Mouse (Mus musculus) WW6 (cell line): ENCODE data around the gene Rgs3.

Experiments used
- DNase-seq: peaks from one replicate; pipeline ENCODE4 v3.0.0-alpha.2; 2013; ENCODE audit warnings: low read depth, low spot score

Rgs3 gene

GRCm38 (mm10) chr4:62627331-62627730, 67.7 kb downstream of the Rgs3 start:
- no peak for DNase-seq

DNA sequence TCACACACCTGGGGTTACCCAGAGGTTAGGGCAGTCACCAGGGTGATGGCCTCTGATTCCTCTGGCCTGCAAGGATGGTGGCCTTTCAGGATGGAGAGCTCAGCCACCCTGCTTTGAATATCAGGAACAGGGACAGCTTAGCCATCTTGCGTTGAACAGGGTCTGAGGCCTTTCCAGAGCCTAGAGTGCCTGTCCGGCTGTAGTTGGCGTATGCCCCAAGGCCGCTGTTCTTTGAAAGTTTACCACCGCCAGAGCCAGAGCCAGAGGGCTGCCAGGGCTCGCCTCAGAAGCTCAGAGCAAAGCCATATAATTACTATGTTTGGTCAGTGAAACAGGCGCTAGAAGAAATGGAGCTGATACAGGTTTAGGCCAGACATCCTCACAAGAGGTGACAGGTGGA, 68.9 kb downstream of the Rgs3 start:
- no peak for DNase-seq

DNA sequence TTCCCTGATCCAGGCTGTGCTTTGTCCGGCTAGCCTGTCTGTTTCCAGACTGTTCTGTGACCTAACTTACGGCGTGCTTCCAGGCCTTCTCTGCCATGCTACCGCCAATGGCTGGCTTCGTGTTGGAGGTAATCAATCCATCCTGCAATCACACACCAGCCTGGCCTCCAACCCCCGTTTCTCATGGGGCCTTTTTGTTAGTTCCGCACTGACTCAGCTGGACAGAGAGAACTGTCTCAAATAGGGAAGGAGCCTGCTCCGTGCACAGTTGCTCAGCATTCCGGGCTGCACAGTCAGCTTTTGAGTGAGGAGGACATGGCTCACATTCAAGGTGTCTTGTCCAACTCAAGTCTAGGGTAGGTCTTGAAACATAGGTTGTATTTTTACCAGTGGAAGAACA, 69.8 kb downstream of the Rgs3 start:
- DNase-seq: no peak

DNA sequence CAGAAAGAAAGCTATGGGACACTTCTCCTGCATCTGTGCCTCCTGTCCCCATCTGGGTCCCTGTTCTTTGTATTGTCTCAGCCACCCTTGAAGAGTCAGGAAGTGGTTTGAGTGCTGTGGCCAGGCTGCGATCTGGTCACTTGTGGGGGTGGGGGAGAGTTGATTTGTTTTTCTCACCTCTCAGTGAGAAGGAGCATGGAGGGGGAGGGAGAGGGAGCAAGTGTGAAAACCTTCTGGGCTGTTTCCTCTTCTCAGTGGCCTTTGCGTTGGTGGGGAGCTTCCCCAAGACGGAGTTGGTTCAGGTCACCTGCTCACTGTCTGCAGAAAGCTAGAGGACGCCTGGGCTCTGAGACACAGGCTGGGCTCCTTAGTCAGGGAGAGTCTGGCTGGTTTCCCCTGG, 70.3 kb downstream of the Rgs3 start:
- DNase-seq: no peak

DNA sequence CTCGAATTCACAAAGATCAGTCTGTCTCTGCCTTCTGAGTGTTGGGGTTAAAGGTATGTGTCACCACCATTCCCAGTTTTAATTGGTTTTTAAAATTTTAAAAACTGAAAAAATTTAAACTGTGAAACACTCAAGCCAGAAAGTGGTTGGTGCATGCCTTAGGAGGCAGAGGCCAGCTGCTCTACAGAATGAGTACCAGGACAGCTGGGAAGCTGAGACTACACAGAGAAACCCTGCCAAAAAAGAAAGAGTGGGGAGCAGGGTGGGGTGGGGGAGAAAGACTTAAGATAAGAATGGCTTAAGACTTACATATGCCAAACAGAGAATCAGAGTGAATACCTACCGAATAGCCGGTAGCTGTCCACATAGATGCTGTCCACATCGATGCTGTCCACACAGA, 73.6 kb downstream of the Rgs3 start:
- no peak for DNase-seq

DNA sequence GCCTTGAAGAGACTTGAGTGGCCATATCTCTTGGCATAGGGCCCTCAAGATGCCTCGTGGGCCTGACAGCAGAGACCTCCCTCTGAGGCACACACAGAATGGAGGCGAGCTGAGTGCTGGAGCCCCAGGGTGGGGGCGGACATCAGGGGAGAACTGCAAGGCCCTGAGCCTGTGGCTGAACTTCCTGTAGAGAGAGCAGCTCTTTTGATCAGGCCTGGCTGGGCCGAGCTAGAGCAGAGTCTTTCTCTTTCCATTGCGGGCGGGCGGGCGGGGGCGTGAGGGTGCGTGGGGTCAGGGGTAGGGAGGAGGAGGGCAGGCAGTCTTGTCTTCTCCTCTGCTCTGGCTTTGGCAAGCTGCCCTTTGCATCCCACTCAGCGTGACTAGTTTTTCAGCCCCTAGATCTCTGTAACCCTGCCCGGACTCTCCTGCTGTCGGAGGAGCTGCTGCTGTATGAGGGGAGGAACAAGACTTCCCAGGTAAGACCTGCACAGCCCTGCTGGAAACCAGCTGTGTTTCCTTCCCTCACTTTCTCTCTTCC, 74.5 kb downstream of the Rgs3 start:
- no peak for DNase-seq

GRCm38 (mm10) chr4:62634840-62635239, 75.2 kb downstream of the Rgs3 start:
- DNase-seq: no peak

GRCm38 (mm10) chr4:62636047-62636446, 76.4 kb downstream of the Rgs3 start:
- DNase-seq: no peak

DNA sequence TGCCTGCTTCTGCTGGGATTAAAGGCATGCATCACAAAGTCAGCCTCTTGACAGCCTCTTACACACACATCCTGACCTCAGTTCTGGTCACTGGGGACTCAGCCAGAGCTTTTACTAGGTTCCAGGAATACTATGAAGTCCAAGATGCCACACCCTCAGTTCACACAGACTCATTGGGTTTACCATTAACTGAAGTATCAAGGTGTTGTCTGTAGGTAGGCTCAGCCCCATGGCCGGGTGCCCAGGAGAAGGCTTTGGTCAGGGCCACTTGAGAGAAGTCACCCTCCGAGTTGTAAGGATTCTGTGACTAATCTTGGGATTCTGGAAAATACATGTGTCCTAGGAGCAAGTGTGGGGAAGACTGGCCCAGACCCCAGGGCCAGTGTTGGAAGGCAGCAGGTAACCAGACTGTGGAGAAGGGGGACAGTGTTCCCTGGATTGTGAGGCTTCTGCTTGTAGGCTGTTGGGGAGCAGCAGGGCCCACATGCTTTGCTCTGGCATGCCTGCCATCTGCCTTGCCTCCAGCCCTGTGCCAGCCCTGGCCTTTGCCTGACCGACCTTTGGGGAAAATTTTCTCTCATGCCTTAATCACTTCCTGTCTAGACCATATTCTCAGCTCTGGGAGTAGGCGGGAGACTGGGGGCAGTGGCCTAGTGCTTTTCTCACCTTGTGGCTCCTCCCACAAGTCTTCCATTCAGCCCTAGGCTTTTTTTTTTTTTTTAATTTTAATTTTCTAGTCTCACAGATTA, 78.4 kb downstream of the Rgs3 start:
- no peak for DNase-seq

DNA sequence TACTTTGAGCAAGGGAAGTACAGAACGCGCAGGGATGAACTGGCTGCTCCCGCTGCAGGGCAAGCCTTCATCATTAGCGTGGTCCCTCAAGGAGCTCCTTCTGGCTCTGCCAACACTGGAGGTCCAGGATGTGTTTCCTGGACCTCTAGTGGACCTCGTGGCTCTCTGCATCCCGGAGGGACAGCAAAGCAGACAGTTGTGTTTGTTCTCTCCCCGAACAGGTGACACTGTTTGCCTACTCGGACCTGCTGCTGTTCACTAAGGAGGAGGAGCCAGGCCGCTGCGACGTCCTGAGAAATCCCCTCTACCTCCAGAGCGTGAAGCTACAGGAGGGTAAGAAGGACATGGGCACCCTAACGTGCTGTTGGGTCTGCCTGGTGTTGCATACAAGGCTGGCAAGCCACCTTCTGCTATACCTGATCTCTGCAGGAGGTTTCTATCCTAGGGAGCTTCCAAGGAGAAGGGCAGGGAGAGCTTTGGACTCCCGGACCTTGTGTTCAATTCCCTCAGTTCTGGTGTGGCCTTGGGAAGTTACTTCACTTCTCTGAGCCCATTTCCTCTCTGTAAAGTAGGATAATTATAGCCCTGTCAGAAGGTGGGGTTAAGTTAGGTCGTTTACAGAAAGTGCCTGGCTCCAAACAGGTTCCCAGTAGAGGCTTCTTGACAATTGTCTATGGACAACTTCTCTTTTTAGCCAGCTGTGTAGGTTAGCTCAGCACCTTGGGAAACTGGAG, 81.0 kb downstream of the Rgs3 start:
- DNase-seq: no peak

- no peak for DNase-seq
Observed at GRCm38 (mm10) chr4:62641230-62641589, 81.6 kb downstream of the Rgs3 start.

DNA sequence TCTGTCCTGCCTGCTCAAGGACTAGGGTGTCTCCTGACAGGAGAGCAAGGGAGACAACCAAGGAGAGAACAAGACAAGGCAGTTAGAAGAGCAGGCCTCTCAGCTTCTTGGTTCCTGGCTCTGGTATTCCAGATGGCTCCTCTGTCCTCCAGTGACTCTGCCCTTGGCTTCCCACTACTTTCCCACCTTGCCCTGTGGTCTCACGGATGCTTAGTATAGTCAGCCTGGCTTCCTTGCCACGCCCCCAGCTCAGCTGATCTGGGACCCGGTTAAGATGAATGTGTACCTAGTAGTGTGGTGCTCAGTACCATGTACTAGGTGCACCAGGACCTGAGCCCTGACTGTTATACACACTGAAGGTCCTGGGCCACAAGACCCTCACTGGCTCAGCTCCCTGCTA, 82.0 kb downstream of the Rgs3 start:
- no peak for DNase-seq

DNA sequence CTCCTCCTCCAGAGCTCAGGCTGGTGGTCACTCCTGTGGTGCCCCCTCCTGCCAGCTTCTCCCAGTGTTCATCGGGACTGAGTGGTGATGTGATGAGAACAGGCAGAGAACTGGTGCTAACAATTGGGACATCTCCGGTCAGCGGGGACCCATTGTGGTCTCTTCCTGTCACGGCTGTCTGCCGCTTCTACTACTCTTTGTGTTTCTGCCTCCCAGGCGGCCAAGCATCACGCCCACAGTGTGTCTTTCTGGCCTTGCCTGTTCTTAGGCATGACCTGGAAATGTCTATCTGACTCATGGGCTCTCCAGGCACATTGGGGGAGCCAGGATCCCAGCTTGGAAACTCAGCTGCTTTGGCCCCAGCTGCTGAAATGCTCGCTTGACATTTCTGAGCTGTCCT, 83.8 kb downstream of the Rgs3 start:
- DNase-seq: no peak

- no peak for DNase-seq
Observed at GRCm38 (mm10) chr4:62644031-62644793, 84.6 kb downstream of the Rgs3 start.

- DNase-seq: no peak
Observed at GRCm38 (mm10) chr4:62646556-62647248, 87.1 kb downstream of the Rgs3 start.

- no peak for DNase-seq
Observed at GRCm38 (mm10) chr4:62648848-62649247, 89.2 kb downstream of the Rgs3 start.

DNA sequence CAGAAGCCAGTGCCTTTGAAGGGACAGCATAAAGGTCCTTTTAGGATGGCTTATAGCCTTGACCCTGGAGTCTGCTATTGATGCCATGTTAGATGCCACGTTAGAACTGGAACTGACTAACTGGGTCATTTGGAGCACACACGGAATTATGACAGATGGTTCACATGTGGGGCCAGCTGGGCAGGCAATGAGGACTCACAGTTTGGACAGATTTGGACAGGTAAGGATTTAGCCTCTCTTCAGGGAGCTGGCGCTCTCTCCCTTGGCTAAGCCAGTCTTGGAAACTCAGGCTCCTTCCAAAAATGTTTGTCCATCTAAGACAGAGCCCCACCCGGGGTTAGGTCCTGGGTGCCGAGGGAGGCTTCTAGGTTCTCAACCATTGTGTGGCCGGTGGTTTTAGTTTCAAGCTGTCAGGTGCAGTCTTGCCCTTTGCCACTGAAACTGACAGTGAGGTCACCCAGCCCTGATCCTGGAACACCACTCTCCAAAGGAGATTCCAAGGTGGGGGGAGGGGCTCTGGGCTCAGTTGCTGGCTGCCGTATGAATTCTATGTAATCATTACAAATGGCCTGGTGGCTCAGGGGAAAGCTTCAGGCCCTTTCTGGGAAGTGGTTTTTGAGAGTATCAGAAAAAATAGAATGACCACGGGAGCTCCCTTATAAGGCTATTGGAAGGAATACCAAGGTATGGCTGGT, 90.0 kb downstream of the Rgs3 start:
- no peak for DNase-seq

DNA sequence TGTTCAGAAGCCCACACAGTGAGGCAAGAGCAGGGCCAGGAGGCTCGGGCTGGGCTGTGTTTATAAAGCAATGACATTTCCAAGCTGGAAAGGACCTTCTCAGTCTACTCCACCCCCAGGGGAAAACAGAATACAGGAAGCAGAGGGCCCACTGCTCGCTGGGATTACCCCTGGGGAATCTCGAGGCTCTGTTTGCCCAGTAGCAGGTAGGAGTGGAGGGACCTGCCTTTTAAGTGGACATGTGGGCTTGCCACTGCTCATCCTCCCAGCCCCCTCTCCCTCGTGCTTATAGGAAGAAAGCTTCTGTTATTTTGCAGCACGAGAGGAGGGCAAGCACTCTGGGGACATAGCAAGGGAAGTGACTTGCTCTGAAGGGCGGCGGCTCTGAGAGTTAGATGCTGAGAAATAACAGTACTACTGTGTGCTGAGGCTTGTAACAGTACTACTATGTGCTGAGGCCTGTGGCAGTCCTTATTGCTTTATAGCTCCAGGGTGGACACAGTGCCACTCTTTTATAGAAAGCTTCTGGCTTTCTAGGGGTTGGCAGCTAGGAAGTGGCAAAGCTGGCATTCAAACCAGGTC, 91.6 kb downstream of the Rgs3 start:
- DNase-seq: no peak

DNA sequence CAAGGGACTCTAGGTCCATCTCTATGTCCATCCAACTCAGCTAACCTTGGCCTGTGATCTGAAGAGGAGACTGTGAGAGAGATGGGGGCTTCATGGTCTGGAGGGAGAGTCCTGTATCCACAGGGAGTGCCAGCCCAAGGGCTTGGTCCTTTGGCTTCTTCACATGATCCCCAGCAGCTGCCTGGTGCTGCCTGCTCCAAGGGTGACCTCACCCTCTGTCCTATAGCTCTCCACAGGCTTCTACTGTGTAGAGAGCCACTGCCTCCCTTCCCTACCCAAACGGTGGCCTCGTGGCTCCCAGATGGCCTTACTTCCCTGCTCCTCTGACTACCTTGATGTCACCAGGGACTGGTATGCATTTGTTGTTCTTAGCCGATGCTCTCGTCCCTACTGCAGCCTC, 92.6 kb downstream of the Rgs3 start:
- DNase-seq: no peak

DNA sequence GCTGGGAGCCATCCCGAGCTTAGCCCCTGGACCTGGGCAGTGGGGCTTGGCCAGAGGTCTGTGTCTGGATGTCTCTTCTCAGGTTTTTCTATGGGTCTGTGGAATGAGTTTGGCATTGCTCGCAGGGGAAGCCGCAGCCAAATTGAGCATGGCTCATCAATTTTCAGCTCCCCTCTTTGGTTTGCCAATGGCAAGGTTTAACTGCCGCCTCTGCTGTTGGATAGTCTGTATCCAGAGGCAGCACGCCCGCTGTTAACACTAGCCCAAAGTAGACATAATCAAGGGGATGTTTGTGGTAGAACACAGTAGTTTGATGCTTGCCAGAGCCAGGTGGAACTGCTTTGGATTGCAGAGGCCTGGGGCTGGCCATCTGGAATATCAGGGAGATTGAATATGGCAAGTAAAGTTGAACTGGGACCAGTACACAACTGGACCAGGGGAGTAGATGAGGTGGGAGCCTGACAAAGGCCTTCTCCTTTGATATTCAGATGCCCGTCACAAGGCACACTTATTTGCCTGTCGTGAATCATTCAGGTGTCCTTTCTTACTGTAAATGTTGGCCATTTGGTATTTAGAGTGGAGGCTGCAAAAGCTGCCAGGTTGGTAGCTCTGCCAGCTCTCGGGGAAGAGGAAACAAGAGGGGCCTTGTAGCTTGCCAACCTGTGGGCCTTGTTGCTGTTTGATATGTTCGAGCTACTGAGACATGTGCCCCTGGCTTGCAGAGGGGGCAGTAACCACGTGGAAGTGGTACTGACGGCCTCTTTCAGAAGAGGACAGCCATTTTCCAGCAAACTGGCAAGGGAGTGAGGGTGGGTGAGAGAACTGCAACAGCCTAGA, 93.5 kb downstream of the Rgs3 start:
- no peak for DNase-seq
